Mouse (Mus musculus): Measurements from ENCODE around the gene C1galt1c1. TPM values are rescaled to one million over a fixed set of nuclear protein-coding genes. Genes with fewer than 3 reads are reported as not detected.

C1galt1c1 gene
- polyA plus RNA-seq, 1 experiment from 2014 or later: 28.6 TPM

DNA sequence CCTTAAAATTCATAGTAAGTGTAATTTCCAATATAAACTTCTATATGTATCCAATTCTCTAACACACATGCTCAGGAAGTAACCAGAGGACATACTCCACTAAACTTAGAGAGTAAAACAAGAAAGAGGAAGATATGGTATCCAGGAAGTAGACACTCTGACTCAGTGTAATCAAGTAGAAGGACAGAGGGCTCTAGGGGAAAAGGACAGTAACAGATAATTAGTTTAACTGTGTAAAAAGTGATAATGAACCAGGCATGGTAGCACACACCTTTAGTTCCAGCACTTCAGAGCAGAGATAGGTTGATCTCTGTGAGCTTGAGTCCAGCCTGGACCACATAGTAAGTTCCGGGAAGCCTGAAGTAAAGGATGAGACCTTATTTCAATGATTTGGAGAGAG, 53.7 kb downstream of the C1galt1c1 start:
- no peaks in the 10 kb centered on the region for H3K27me3 ChIP-seq (ENCODE audit: control insufficient read depth, insufficient read depth, low read length)
- ATAC-seq (ENCODE audit: low FRiP score) (no peak), DNase-seq (ENCODE audit: low spot score) (no peak)
- H3K9me3 ChIP-seq (ENCODE audit: control insufficient read depth, low read length): no peaks in the 10 kb centered on the region
- no peak overlapping the region for H3K27ac ChIP-seq (ENCODE audit: low read depth, low read length)
- H3K9ac ChIP-seq (ENCODE audit: low read depth, low read length): no peak overlapping the region
- no peaks in the 10 kb centered on the region for H3K4me1 ChIP-seq (replicated peaks; ENCODE audit: control insufficient read depth, insufficient read depth, low read length)
- no peak overlapping the region for H3K4me2 ChIP-seq (replicated peaks; ENCODE audit: low read depth, low read length)
- no peaks in the 10 kb centered on the region for H3K36me3 ChIP-seq (ENCODE audit: control insufficient read depth, insufficient read depth, low read length)
- WGBS: 94% methylated on average over 1 of the region's 1 CpGs
- H3K4me3 ChIP-seq (ENCODE audit: low read depth, low read length): no peak overlapping the region

Other genes with a start within 250 kb of the C1galt1c1 start
- 92.4 and 96.6 TPM in 2 replicates for gene Lamp2, start 178.6 kb downstream of the C1galt1c1 start, polyA plus RNA-seq (2014; fragmentation: Nextera tagmentation; extraction: Ambion mirVana)
- 40.8 and 42.0 TPM in 2 replicates for gene Cul4b, start 58.9 kb downstream of the C1galt1c1 start, polyA plus RNA-seq (2014; fragmentation: Nextera tagmentation; extraction: Ambion mirVana)
- gene Mcts1, start 34.5 kb downstream of the C1galt1c1 start, polyA plus RNA-seq (2014; fragmentation: Nextera tagmentation; extraction: Ambion mirVana): 117 and 125 TPM in 2 replicates
- gene 6030498E09Rik, start 137.6 kb upstream of the C1galt1c1 start, polyA plus RNA-seq (2014; fragmentation: Nextera tagmentation; extraction: Ambion mirVana): not detected in 2 replicates

Data from hindbrain, embryonic 11.5 days (tissue).